Mouse (Mus musculus): ENCODE results near the gene Mcm6. TPM values are rescaled to one million over a fixed set of nuclear protein-coding genes. Genes with fewer than 3 reads are reported as not detected.

The Mcm6 gene
- polyA plus RNA-seq (2014; fragmentation: Nextera tagmentation; extraction: Ambion mirVana): 121 and 131 TPM in 2 replicates

DNA sequence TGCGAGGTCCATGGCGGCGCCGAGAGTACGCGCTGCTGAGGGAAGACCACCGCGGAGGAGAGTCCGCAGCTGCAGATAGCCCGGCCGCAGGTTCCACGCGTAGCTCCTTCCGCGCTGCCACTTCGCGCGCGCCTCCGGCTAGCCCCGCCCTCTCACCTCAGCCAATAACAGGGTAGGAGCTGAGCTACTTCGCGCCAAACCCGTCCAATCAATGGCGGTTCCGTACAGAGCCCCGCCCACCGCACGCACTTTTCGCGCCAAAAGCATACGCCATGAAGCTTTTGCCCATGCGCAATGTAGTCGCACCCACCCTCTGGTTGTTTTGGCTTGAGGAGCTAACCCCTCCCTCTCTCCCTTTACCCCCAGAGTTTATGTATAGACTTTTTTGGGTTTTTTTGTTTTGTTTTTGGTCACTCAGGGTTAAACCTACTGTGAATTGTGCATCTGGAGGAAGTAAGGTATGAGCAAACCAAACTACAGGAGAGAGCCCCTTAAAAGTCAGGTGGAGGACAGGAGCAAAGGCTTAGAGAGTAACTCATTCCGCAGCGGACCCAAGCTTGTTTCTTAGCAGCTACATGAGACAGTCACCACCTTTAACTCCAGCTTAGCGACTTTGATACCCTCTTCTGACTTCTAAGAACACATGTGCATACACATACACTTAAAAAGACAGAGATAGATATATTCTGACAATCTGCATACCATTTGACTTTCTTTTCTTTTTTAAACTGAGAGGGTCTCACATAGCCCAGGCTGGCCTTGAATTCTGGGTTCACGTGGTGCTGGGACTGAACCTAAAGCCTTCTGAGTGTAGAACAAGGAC is at the start of gene Mcm6:
Gene Mcm6, minus strand, starts transcription at position 111 of the 823 bp plus-strand sequence.
- Histone ChIP-seq H3K27me3 (replicated peaks; ENCODE audit: control insufficient read depth, insufficient read depth, low read length) (no peaks in the 10 kb centered on the region), H3K4me3 (ENCODE audit: low read depth, low read length) (peak within 1 kb of the TSS; percentile 74), H3K27ac (ENCODE audit: low read depth, low read length) (peak within 1 kb of the TSS; percentile 84), H3K9me3 (replicated peaks; ENCODE audit: control insufficient read depth, low read length) (no peaks in the 10 kb centered on the region), H3K9ac (ENCODE audit: low read length) (peak within 1 kb of the TSS; percentile 73), H3K4me1 (ENCODE audit: control insufficient read depth, insufficient read depth, low read length) (peaks cover 6% of the 10 kb centered on the region; the same call in 1 of the 2 replicates), H3K4me2 (ENCODE audit: low read length) (peak within 1 kb of the TSS; percentile 59), H3K36me3 (ENCODE audit: control insufficient read depth, insufficient read depth, low read length) (peaks cover 34% of the 10 kb centered on the region)
- 2% methylated on average over 38 of the region's 38 CpGs for WGBS
- DNase-seq (ENCODE audit: low spot score): peak; percentile 98
- peak; percentile 99 for ATAC-seq

DNA sequence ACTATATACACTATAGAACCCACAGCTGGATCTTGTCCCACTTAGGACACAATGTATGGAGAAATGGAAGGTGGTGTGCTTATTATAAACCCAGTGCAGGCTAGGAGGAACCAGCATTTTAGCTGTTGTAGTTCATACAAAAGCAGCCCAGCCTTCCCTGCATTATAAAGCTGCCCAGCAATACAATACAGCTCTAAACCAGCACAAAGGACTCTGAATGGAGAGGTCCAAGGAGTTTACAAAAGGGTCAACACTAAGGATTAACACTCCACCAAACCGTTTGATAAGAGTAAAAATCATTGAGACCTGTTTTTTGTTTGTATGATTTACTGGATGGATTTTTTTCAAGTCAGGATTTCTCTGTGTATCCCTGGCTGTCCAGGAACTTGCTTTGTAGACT is 47.4 kb upstream of the Mcm6 start:
- Histone ChIP-seq H3K27ac (ENCODE audit: low read depth, low read length) (no peak overlapping the region), H3K36me3 (ENCODE audit: control insufficient read depth, insufficient read depth, low read length) (no peaks in the 10 kb centered on the region), H3K4me3 (ENCODE audit: low read depth, low read length) (no peak overlapping the region), H3K4me1 (ENCODE audit: control insufficient read depth, insufficient read depth, low read length) (peaks cover 6% of the 10 kb centered on the region; the same call in 1 of the 2 replicates), H3K9me3 (replicated peaks; ENCODE audit: control insufficient read depth, low read length) (no peaks in the 10 kb centered on the region), H3K9ac (ENCODE audit: low read length) (no peak overlapping the region), H3K27me3 (replicated peaks; ENCODE audit: control insufficient read depth, insufficient read depth, low read length) (no peaks in the 10 kb centered on the region), H3K4me2 (ENCODE audit: low read length) (no peak overlapping the region)
- ATAC-seq (no peak), DNase-seq (ENCODE audit: low spot score) (peak; percentile 7)
- 8% methylated on average over 1 of the region's 1 CpGs for WGBS

GRCm38 (mm10) chr1:128405675-128406074 is 46.2 kb upstream of the Mcm6 start:
- H3K4me1 ChIP-seq (ENCODE audit: control insufficient read depth, insufficient read depth, low read length): peaks cover 13% of the 10 kb centered on the region
- peaks cover 6% of the 10 kb centered on the region; the same call in 1 of the 2 replicates for H3K36me3 ChIP-seq (ENCODE audit: control insufficient read depth, insufficient read depth, low read length)
- H3K4me3 ChIP-seq (ENCODE audit: low read depth, low read length): no peak overlapping the region
- peak overlapping the region; percentile 48; the same call in 1 of the 2 replicates for H3K27ac ChIP-seq (ENCODE audit: low read depth, low read length)
- H3K9ac ChIP-seq (ENCODE audit: low read length): no peak overlapping the region
- H3K9me3 ChIP-seq (replicated peaks; ENCODE audit: control insufficient read depth, low read length): no peaks in the 10 kb centered on the region
- WGBS: 7% methylated on average over 1 of the region's 1 CpGs
- ATAC-seq: peak; percentile 61
- no peak overlapping the region for H3K4me2 ChIP-seq (ENCODE audit: low read length)
- no peaks in the 10 kb centered on the region for H3K27me3 ChIP-seq (replicated peaks; ENCODE audit: control insufficient read depth, insufficient read depth, low read length)
- DNase-seq (ENCODE audit: low spot score): peak; percentile 79

DNA sequence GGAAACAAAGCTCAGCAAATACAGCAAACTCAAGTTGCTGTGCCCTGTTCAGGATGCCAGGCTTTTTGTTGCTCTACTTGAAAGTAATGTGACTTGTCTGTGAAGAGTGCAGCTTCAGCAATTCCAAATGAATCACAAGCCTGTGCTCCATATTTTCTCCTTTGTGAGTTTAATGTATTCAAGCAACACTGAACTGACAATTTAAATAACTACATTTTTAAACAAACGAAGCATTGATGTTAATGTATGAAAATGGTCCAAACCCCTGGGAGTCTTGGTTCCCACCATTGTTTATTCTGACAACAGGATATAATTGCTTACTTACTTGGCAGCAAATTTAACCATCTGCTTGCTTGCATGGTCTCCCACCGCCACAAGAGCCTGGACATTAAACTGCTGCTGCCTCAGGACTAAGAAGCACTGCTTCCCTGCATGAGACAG is 45.6 kb upstream of the Mcm6 start:
- no peaks in the 10 kb centered on the region for H3K27me3 ChIP-seq (replicated peaks; ENCODE audit: control insufficient read depth, insufficient read depth, low read length)
- H3K36me3 ChIP-seq (ENCODE audit: control insufficient read depth, insufficient read depth, low read length): peaks cover 6% of the 10 kb centered on the region; the same call in 1 of the 2 replicates
- H3K4me2 ChIP-seq (ENCODE audit: low read length): peak overlapping the region; percentile 24; the same call in 1 of the 2 replicates
- H3K4me3 ChIP-seq (ENCODE audit: low read depth, low read length): no peak overlapping the region
- DNase-seq (ENCODE audit: low spot score) (peak; percentile 96), ATAC-seq (peak; percentile 94)
- no peaks in the 10 kb centered on the region for H3K9me3 ChIP-seq (replicated peaks; ENCODE audit: control insufficient read depth, low read length)
- H3K27ac ChIP-seq (ENCODE audit: low read depth, low read length): peak overlapping the region; percentile 48
- WGBS: 3% methylated on average over 2 of the region's 2 CpGs
- H3K4me1 ChIP-seq (ENCODE audit: control insufficient read depth, insufficient read depth, low read length): peaks cover 18% of the 10 kb centered on the region
- H3K9ac ChIP-seq (ENCODE audit: low read length): no peak overlapping the region

GRCm38 (mm10) chr1:128400926-128401325 is 41.5 kb upstream of the Mcm6 start:
- Histone ChIP-seq H3K4me2 (ENCODE audit: low read length) (no peak overlapping the region), H3K9ac (ENCODE audit: low read length) (no peak overlapping the region), H3K4me1 (ENCODE audit: control insufficient read depth, insufficient read depth, low read length) (peaks cover 20% of the 10 kb centered on the region), H3K4me3 (ENCODE audit: low read depth, low read length) (no peak overlapping the region), H3K27ac (ENCODE audit: low read depth, low read length) (peak overlapping the region; percentile 44; the same call in 1 of the 2 replicates), H3K36me3 (ENCODE audit: control insufficient read depth, insufficient read depth, low read length) (peaks cover 9% of the 10 kb centered on the region), H3K9me3 (replicated peaks; ENCODE audit: control insufficient read depth, low read length) (no peaks in the 10 kb centered on the region), H3K27me3 (replicated peaks; ENCODE audit: control insufficient read depth, insufficient read depth, low read length) (no peaks in the 10 kb centered on the region)
- WGBS: 6% methylated on average over 2 of the region's 2 CpGs
- peak; percentile 14 for DNase-seq (ENCODE audit: low spot score)
- ATAC-seq: no peak

- Histone ChIP-seq H3K27ac (ENCODE audit: low read depth, low read length) (no peak overlapping the region; the same call in 1 of the 2 replicates), H3K4me2 (ENCODE audit: low read length) (no peak overlapping the region), H3K9ac (ENCODE audit: low read length) (peak overlapping the region; percentile 8; the same call in 1 of the 2 replicates), H3K36me3 (ENCODE audit: control insufficient read depth, insufficient read depth, low read length) (peaks cover 9% of the 10 kb centered on the region), H3K4me3 (ENCODE audit: low read depth, low read length) (no peak overlapping the region), H3K9me3 (replicated peaks; ENCODE audit: control insufficient read depth, low read length) (no peaks in the 10 kb centered on the region), H3K4me1 (ENCODE audit: control insufficient read depth, insufficient read depth, low read length) (peaks cover 20% of the 10 kb centered on the region), H3K27me3 (replicated peaks; ENCODE audit: control insufficient read depth, insufficient read depth, low read length) (no peaks in the 10 kb centered on the region)
- ATAC-seq: peak; percentile 13; the same call in 1 of the 2 replicates
- peak; percentile 60 for DNase-seq (ENCODE audit: low spot score)
- 10% methylated on average over 5 of the region's 5 CpGs for WGBS
These were observed 40.8 kb upstream of the Mcm6 start for GRCm38 (mm10) chr1:128399941-128400915.

GRCm38 (mm10) chr1:128398738-128399445 is 39.4 kb upstream of the Mcm6 start:
- DNase-seq (ENCODE audit: low spot score) (no peak), ATAC-seq (no peak)
- Histone ChIP-seq H3K9me3 (replicated peaks; ENCODE audit: control insufficient read depth, low read length) (no peaks in the 10 kb centered on the region), H3K36me3 (ENCODE audit: control insufficient read depth, insufficient read depth, low read length) (peaks cover 9% of the 10 kb centered on the region), H3K27ac (ENCODE audit: low read depth, low read length) (no peak overlapping the region), H3K4me2 (ENCODE audit: low read length) (no peak overlapping the region), H3K9ac (ENCODE audit: low read length) (no peak overlapping the region), H3K27me3 (replicated peaks; ENCODE audit: control insufficient read depth, insufficient read depth, low read length) (no peaks in the 10 kb centered on the region), H3K4me3 (ENCODE audit: low read depth, low read length) (no peak overlapping the region), H3K4me1 (ENCODE audit: control insufficient read depth, insufficient read depth, low read length) (peaks cover 20% of the 10 kb centered on the region)
- 83% methylated on average over 5 of the region's 5 CpGs for WGBS

- Histone ChIP-seq H3K27ac (ENCODE audit: low read depth, low read length) (no peak overlapping the region), H3K27me3 (replicated peaks; ENCODE audit: control insufficient read depth, insufficient read depth, low read length) (no peaks in the 10 kb centered on the region), H3K9ac (ENCODE audit: low read length) (no peak overlapping the region), H3K4me1 (ENCODE audit: control insufficient read depth, insufficient read depth, low read length) (peaks cover 5% of the 10 kb centered on the region; the same call in 1 of the 2 replicates), H3K4me2 (ENCODE audit: low read length) (no peak overlapping the region), H3K36me3 (ENCODE audit: control insufficient read depth, insufficient read depth, low read length) (peaks cover 11% of the 10 kb centered on the region), H3K9me3 (replicated peaks; ENCODE audit: control insufficient read depth, low read length) (no peaks in the 10 kb centered on the region), H3K4me3 (ENCODE audit: low read depth, low read length) (no peak overlapping the region)
- ATAC-seq (no peak), DNase-seq (ENCODE audit: low spot score) (no peak)
- 87% methylated on average over 3 of the region's 3 CpGs for WGBS
These were observed 35.2 kb upstream of the Mcm6 start for GRCm38 (mm10) chr1:128394657-128395056.
